10 mouse cellular contexts compared by ENCODE assay signal in genomic region chr9:80085665-80086064, GRCm38 (mm10). TPM values are rescaled to one million over a fixed set of nuclear protein-coding genes. Genes with fewer than 3 reads are reported as not detected.
DNase-seq lines count a peak whose midpoint lies in the region; ATAC-seq and TF ChIP-seq lines count a peak whose summit lies in the region.
"Had no signal": no experiment of that assay in that cellular context is flagged by ENCODE, and none has a peak within 500 bp of the region (broad histone marks: within the 10 kb centered on the region; RNA-seq: fewer than 3 reads in every experiment).

No protein-coding gene starts in this region.

- H3K27ac ChIP-seq in hindbrain, embryonic 13.5 days, result peak overlapping the region; percentile 18; the same call in 1 of the 2 replicates
- H3K27ac ChIP-seq in hindbrain, embryonic 14.5 days, result no peak overlapping the region; the same call in 1 of the 2 replicates
- H3K27ac ChIP-seq in embryonic facial prominence, embryonic 13.5 days, result peak overlapping the region; percentile 61
- no peak overlapping the region for H3K27ac ChIP-seq in limb, embryonic 14.5 days (replicated peaks; ENCODE audit: low read depth, low read length)
- H3K27ac ChIP-seq: forebrain, embryonic 12.5 days had no signal

- H3K36me3 ChIP-seq in hindbrain, embryonic 13.5 days, result peaks cover 3% of the 10 kb centered on the region; the same call in 1 of the 2 replicates
- H3K36me3 ChIP-seq in hindbrain, embryonic 14.5 days (replicated peaks; ENCODE audit: control insufficient read depth, insufficient read depth), result peaks cover 5% of the 10 kb centered on the region; the same call in 1 of the 2 replicates
- H3K36me3 ChIP-seq in embryonic facial prominence, embryonic 13.5 days, result peaks cover 6% of the 10 kb centered on the region
- H3K36me3 ChIP-seq in limb, embryonic 14.5 days (ENCODE audit: control insufficient read depth, insufficient read depth, low read length), result no peaks in the 10 kb centered on the region; the same call in 1 of the 2 replicates
- H3K36me3 ChIP-seq: forebrain, embryonic 12.5 days had no signal

- H3K4me1 ChIP-seq in hindbrain, embryonic 13.5 days (replicated peaks), result peaks cover 42% of the 10 kb centered on the region
- H3K4me1 ChIP-seq in hindbrain, embryonic 14.5 days (replicated peaks; ENCODE audit: control insufficient read depth, insufficient read depth, low read length), result peaks cover 17% of the 10 kb centered on the region
- peaks cover 31% of the 10 kb centered on the region for H3K4me1 ChIP-seq in embryonic facial prominence, embryonic 13.5 days
- peaks cover 22% of the 10 kb centered on the region for H3K4me1 ChIP-seq in limb, embryonic 14.5 days (ENCODE audit: control insufficient read depth, insufficient read depth, low read length)

- TF ChIP-seq POLR2A in limb, embryonic 14.5 days (IDR thresholded peaks at IDR 0.05; ENCODE audit: borderline replicate concordance, extremely low read depth, insufficient read depth, insufficient read length), result no peak

- no peak overlapping the region for H3K4me2 ChIP-seq in hindbrain, embryonic 13.5 days
- H3K4me2 ChIP-seq in hindbrain, embryonic 14.5 days (replicated peaks), result no peak overlapping the region
- no peak overlapping the region for H3K4me2 ChIP-seq in embryonic facial prominence, embryonic 13.5 days
- no peak overlapping the region for H3K4me2 ChIP-seq in limb, embryonic 14.5 days (replicated peaks; ENCODE audit: low read depth, low read length, severe bottlenecking)
- H3K4me2 ChIP-seq: forebrain, embryonic 12.5 days had no signal

- 49% methylated on average over 2 of the region's 2 CpGs for WGBS in hindbrain, embryonic 13.5 days
- 56% methylated on average over 2 of the region's 2 CpGs for WGBS in hindbrain, embryonic 14.5 days
- 49% methylated on average over 2 of the region's 2 CpGs for WGBS in embryonic facial prominence, embryonic 13.5 days
- WGBS in limb, embryonic 14.5 days, result 60% methylated on average over 2 of the region's 2 CpGs

- H3K27me3 ChIP-seq in hindbrain, embryonic 13.5 days, result no peaks in the 10 kb centered on the region
- no peaks in the 10 kb centered on the region for H3K27me3 ChIP-seq in hindbrain, embryonic 14.5 days (ENCODE audit: control insufficient read depth, insufficient read depth, low read length)
- H3K27me3 ChIP-seq in embryonic facial prominence, embryonic 13.5 days, result no peaks in the 10 kb centered on the region
- no peaks in the 10 kb centered on the region for H3K27me3 ChIP-seq in limb, embryonic 14.5 days (ENCODE audit: control insufficient read depth, insufficient read depth, low read length)
- H3K27me3 ChIP-seq: forebrain, embryonic 12.5 days had no signal

- no peak for DNase-seq in hindbrain, embryonic 14.5 days (ENCODE audit: low spot score)
- DNase-seq in Muller cell, postnatal 12 days (ENCODE audit: inconsistent ontology term), result peak; percentile 17
- peak; percentile 29 for DNase-seq in limb, embryonic 14.5 days (ENCODE audit: low spot score)
- no peak for DNase-seq in layer of hippocampus, adult 18-20 months (ENCODE audit: low spot score in 2 of 2)
- DNase-seq in spleen, postnatal 36 days (ENCODE audit: low spot score in 2 of 2), result no peak
- DNase-seq: cerebellum, postnatal 36 days; gastrocnemius, postnatal 36 days had no signal

- no peak overlapping the region for H3K4me3 ChIP-seq in hindbrain, embryonic 13.5 days
- H3K4me3 ChIP-seq in hindbrain, embryonic 14.5 days (replicated peaks; ENCODE audit: low read length), result no peak overlapping the region
- H3K4me3 ChIP-seq in embryonic facial prominence, embryonic 13.5 days, result no peak overlapping the region
- H3K4me3 ChIP-seq in limb, embryonic 14.5 days (replicated peaks; ENCODE audit: low read length), result no peak overlapping the region
- H3K4me3 ChIP-seq: forebrain, embryonic 12.5 days had no signal

- H3K9me3 ChIP-seq in hindbrain, embryonic 13.5 days, result no peaks in the 10 kb centered on the region
- H3K9me3 ChIP-seq in hindbrain, embryonic 14.5 days (ENCODE audit: control insufficient read depth, low read length), result no peaks in the 10 kb centered on the region
- no peaks in the 10 kb centered on the region for H3K9me3 ChIP-seq in embryonic facial prominence, embryonic 13.5 days
- no peaks in the 10 kb centered on the region for H3K9me3 ChIP-seq in limb, embryonic 14.5 days (ENCODE audit: control insufficient read depth, low read length)
- H3K9me3 ChIP-seq: forebrain, embryonic 12.5 days had no signal

- no peak overlapping the region for H3K9ac ChIP-seq in hindbrain, embryonic 13.5 days
- H3K9ac ChIP-seq in hindbrain, embryonic 14.5 days, result no peak overlapping the region
- no peak overlapping the region for H3K9ac ChIP-seq in embryonic facial prominence, embryonic 13.5 days
- H3K9ac ChIP-seq in limb, embryonic 14.5 days (ENCODE audit: low read depth, low read length, severe bottlenecking), result no peak overlapping the region
- H3K9ac ChIP-seq: forebrain, embryonic 12.5 days had no signal

- no peak for ATAC-seq in hindbrain, embryonic 13.5 days (ENCODE audit: low FRiP score)
- no peak for ATAC-seq in hindbrain, embryonic 14.5 days (ENCODE audit: low FRiP score)
- no peak for ATAC-seq in embryonic facial prominence, embryonic 13.5 days (ENCODE audit: insufficient number of reproducible peaks, insufficient read depth, low FRiP score, low TSS enrichment, low read depth)
- ATAC-seq in limb, embryonic 14.5 days (ENCODE audit: low FRiP score, low read depth), result no peak

RNA-seq across cellular contexts. Expression of gene Senp6, which starts 19.0 kb away (rescaled TPM):
- polyA plus RNA-seq in hindbrain, embryonic 13.5 days (2015; fragmentation: Nextera tagmentation; extraction: Ambion mirVana), result 53.3 and 58.4 TPM in 2 replicates
- polyA plus RNA-seq in hindbrain, embryonic 14.5 days (2014; fragmentation: Nextera tagmentation; extraction: Ambion mirVana), result 61.1 and 63.2 TPM in 2 replicates
- 62.6 and 74.0 TPM in 2 replicates for polyA plus RNA-seq in embryonic facial prominence, embryonic 13.5 days (2015; fragmentation: Nextera tagmentation; extraction: Ambion mirVana)
- 49.9 and 80.8 TPM in 2 replicates for polyA plus RNA-seq in limb, embryonic 14.5 days (2012; rRNA removed)
- 72.9 and 77.4 TPM in 2 replicates for polyA plus RNA-seq in limb, embryonic 14.5 days (2014; fragmentation: Nextera tagmentation; extraction: Ambion mirVana)
- 100 to 1,000 TPM; 101 to 104 TPM for total RNA-seq in layer of hippocampus, adult 18-20 months (2021)

Comparison
In these comparisons a context has a peak if more than half of its experiments do, and no peak if none do; other contexts are left out.
1. H3K27ac ChIP-seq: peak in hindbrain, embryonic 13.5 days (single experiment) and embryonic facial prominence, embryonic 13.5 days (single experiment); none in hindbrain, embryonic 14.5 days (single experiment) and limb, embryonic 14.5 days (single experiment).
2. DNase-seq: peak in Muller cell, postnatal 12 days (single experiment) and limb, embryonic 14.5 days (single experiment); none in hindbrain, embryonic 14.5 days (single experiment), layer of hippocampus, adult 18-20 months (0 of 2) and spleen, postnatal 36 days (0 of 2).